Mouse (Mus musculus): ENCODE data around the gene Atp5mpl. TPM values are rescaled to one million over a fixed set of nuclear protein-coding genes. Genes with fewer than 3 reads are reported as not detected.

Atp5mpl gene
- total RNA-seq (2014; fragmentation: Nextera tagmentation) (536 and 684 TPM in 2 replicates), total RNA-seq (2017) (637 and 817 TPM in 2 replicates)

DNA sequence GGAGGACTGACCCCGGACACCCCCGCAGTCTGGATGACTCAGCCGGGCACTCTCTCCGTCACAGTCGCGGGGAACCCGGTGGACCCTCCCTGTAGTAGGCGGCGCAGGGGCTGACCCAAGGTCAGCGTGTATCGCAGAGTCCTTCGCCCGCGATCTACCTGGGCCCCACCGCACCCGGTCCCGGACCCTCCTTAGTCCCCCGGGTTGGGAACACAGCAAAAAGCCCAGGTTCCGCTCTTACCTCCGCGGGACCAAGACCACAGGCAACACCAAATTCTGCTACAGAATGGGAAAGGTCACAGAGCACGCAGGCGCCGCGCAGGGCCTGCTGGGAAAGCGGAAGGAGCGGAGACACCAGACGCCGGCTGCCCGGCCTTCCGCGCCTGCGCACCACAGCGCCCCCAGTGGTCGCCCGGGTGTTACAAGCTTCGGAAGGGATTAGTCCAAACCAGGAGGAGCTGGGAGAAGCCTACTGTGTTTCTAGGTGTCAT lies at the start of gene Atp5mpl:
Atp5mpl (minus strand) TSS at position 295 of the 491 bp plus-strand sequence.
- peak; percentile 89 for ATAC-seq (replicated peaks; ENCODE audit: low FRiP score, low TSS enrichment, poor library complexity, severe bottlenecking)

- ATAC-seq (replicated peaks; ENCODE audit: low FRiP score, low TSS enrichment, poor library complexity, severe bottlenecking), result no peak
These were observed 49.6 kb upstream of the Atp5mpl start for GRCm38 (mm10) chr12:112016346-112016745.

DNA sequence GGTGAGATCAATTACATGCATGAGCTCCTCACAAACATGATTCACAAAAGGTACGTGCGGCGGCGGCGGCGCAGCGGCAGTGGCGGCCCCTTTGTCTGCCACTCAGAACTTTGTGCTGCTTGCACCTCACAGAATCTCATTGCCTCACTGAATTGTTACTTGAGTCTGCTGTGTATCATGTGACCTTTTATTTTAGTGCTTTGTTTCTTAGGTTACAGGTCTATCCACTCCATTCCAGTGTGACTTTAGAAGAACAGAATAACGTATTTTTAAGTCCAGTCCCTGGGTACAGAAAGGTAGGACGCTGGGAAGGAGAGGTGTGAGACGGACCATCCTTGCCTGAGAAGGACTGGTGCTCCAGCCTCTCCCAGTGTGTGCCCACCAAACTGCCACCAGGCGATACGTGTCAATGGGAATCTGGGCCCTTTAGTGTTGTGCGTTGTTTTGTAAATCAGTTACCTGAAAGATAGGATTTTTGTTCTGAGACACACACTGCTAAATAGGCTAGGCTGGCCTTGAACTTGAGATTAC lies 46.6 kb upstream of the Atp5mpl start:
- ATAC-seq (replicated peaks; ENCODE audit: low FRiP score, low TSS enrichment, poor library complexity, severe bottlenecking), result no peak

GRCm38 (mm10) chr12:112012511-112013270 lies 45.9 kb upstream of the Atp5mpl start:
- ATAC-seq (replicated peaks; ENCODE audit: low FRiP score, low TSS enrichment, poor library complexity, severe bottlenecking), result no peak

- peak; percentile 56 for ATAC-seq (replicated peaks; ENCODE audit: low FRiP score, low TSS enrichment, poor library complexity, severe bottlenecking)
These were observed 34.4 kb upstream of the Atp5mpl start for GRCm38 (mm10) chr12:112001223-112001622.

DNA sequence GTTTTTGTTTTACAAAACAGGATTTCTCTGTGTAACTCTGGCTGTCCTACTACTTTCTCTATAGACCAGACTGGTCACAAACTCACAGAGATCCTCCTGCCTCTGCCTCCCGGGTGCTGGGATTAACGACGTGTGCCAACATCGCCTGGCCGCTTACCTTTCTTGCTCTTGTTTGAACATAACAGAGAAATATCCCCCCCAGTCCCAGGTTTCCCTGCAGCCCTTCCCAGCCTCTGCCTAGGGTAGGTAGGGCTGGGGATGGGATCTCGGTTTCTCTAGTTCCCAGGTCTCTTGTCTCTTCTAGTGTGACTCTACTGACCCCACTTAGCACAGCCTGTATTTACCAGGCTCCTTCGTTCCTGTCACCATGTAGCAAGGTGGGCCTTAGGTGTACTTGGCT lies 33.0 kb upstream of the Atp5mpl start:
- ATAC-seq (replicated peaks; ENCODE audit: low FRiP score, low TSS enrichment, poor library complexity, severe bottlenecking), result no peak

GRCm38 (mm10) chr12:111995161-111995560 lies 28.4 kb upstream of the Atp5mpl start:
- no peak for ATAC-seq (replicated peaks; ENCODE audit: low FRiP score, low TSS enrichment, poor library complexity, severe bottlenecking)

DNA sequence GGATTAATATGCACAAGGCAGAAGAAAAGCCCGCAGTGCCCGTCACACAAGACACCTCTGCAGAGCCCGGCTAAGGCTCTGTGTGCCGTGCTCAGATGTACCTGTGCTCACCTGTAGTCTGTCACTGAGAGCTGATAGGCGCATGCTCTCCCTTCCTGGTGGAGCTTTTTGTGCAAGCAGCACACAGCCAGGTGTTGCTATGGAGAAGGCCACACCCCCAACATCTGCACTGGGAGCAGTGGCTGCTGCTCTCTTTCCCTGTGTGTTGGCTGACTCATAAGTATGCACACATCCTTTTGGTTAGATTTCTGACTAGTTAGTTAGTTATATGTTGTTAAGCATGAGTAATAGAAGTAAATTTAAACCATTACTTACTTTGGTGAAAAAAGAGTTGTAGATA lies 25.8 kb upstream of the Atp5mpl start:
- no peak for ATAC-seq (replicated peaks; ENCODE audit: low FRiP score, low TSS enrichment, poor library complexity, severe bottlenecking)

GRCm38 (mm10) chr12:111986756-111987155 lies 20.0 kb upstream of the Atp5mpl start:
- ATAC-seq (replicated peaks; ENCODE audit: low FRiP score, low TSS enrichment, poor library complexity, severe bottlenecking), result no peak

GRCm38 (mm10) chr12:111983165-111983564 lies 16.4 kb upstream of the Atp5mpl start:
- ATAC-seq (replicated peaks; ENCODE audit: low FRiP score, low TSS enrichment, poor library complexity, severe bottlenecking), result no peak

GRCm38 (mm10) chr12:111981831-111982230 lies 15.1 kb upstream of the Atp5mpl start:
- ATAC-seq (replicated peaks; ENCODE audit: low FRiP score, low TSS enrichment, poor library complexity, severe bottlenecking), result no peak

GRCm38 (mm10) chr12:111980887-111981367 lies 14.2 kb upstream of the Atp5mpl start, which contains the start of gene Rd3l:
TSS of gene Rd3l (minus strand) at chr12:111981317.
- no peak for ATAC-seq (replicated peaks; ENCODE audit: low FRiP score, low TSS enrichment, poor library complexity, severe bottlenecking)

GRCm38 (mm10) chr12:111978274-111978673 lies 11.5 kb upstream of the Atp5mpl start:
- peak; percentile 55 for ATAC-seq (replicated peaks; ENCODE audit: low FRiP score, low TSS enrichment, poor library complexity, severe bottlenecking)

DNA sequence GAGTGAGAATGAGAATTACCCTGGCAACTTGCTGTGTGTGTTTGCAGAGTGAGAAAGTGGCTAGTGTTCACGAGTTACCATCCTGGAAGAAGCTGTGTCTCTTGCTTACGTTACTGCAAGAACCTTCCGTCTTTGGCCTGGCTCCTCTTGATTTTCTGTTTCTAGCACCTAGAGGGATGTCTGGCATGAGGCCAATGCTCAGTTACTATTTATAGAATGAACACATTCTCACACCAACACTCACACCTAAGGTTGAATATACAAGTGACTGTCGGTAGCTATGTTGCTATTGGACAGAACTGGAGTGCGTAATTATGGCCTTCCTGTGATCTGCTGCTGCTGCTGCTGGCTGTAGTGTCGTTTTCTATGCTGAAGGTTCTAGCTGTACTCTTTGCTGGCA lies 10.4 kb upstream of the Atp5mpl start:
- no peak for ATAC-seq (replicated peaks; ENCODE audit: low FRiP score, low TSS enrichment, poor library complexity, severe bottlenecking)

DNA sequence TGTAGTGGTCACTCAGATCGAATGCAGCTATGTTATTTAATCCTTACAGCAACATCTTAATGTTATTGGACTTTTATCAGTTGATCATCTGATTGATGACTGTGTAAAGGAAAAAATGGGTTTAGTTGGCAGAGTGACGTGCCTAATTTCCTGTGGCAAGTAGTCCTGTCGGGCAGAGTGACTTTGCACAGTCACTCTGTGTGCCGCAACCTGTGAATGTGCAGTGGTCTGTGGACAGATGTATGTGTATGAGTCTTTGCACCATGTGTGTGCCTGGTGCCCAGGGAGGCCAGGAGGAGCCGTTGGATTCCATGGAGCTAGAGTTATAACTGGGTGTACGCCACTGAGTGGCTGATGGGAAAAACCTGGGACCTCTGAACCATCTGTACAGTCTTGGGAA lies 7.8 kb upstream of the Atp5mpl start:
- ATAC-seq (replicated peaks; ENCODE audit: low FRiP score, low TSS enrichment, poor library complexity, severe bottlenecking), result 0 out of 2 replicates have a peak, but pooled peaks have one; percentile 19

- ATAC-seq (replicated peaks; ENCODE audit: low FRiP score, low TSS enrichment, poor library complexity, severe bottlenecking), result no peak
These were observed 5.7 kb upstream of the Atp5mpl start for GRCm38 (mm10) chr12:111972504-111972903.

GRCm38 (mm10) chr12:111971231-111971686 lies 4.5 kb upstream of the Atp5mpl start, which contains the start of gene Tdrd9:
TSS of gene Tdrd9 (plus strand) at chr12:111971559.
- ATAC-seq (replicated peaks; ENCODE audit: low FRiP score, low TSS enrichment, poor library complexity, severe bottlenecking), result no peak

DNA sequence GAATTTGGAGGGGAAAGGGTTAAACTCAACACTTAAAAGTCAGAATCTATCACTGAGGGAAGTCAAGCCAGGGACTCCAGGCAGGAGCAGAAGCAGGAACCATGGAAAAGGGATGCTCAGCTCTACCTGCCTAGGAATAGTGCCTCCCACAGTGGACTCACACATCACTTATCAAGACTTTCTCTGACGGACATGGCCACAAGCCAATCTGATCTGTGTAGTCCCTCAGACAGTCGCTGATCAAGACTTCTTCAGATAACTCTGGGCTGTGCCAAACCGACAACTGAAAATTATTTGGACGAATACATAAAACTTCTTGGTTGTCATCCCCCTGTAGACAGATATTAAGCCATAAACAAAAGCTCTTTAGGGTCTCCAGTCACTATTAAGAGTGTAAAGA lies 3.3 kb upstream of the Atp5mpl start:
- no peak for ATAC-seq (replicated peaks; ENCODE audit: low FRiP score, low TSS enrichment, poor library complexity, severe bottlenecking)

GRCm38 (mm10) chr12:111963339-111963738 lies 3.4 kb downstream of the Atp5mpl start:
- ATAC-seq (replicated peaks; ENCODE audit: low FRiP score, low TSS enrichment, poor library complexity, severe bottlenecking), result no peak

- ATAC-seq (replicated peaks; ENCODE audit: low FRiP score, low TSS enrichment, poor library complexity, severe bottlenecking), result peak; percentile 86
These were observed 8.5 kb downstream of the Atp5mpl start for GRCm38 (mm10) chr12:111958101-111958865.

Data from megakaryocyte-erythroid progenitor cell, adult 5-6 weeks (primary cell).